Mouse (Mus musculus): ENCODE results near the gene Olfr592.
"Not testable (repeated sequence)": the region's sequence is repeated elsewhere in the genome, so short reads cannot be mapped to it uniquely, and the experiment has no call there.

Gene Olfr592

GRCm38 (mm10) chr7:103184503-103184902, at the start of gene Olfr592:
Gene Olfr592 (plus strand): TSS chr7:103184803.
- DNase-seq (ENCODE audit: low spot score in 2 of 2): not testable (repeated sequence)

GRCm38 (mm10) chr7:103140579-103140978, 44.0 kb upstream of the Olfr592 start, which contains the start of gene Olfr588-ps1:
Gene Olfr588-ps1 (plus strand): TSS chr7:103140879.
- no peak for DNase-seq (ENCODE audit: low spot score in 2 of 2)

- no peak for DNase-seq (ENCODE audit: low spot score in 2 of 2)
Measured at GRCm38 (mm10) chr7:103156256-103156655, 28.3 kb upstream of the Olfr592 start, which contains the start of gene Olfr589. Gene Olfr589 (minus strand): TSS chr7:103156356.

- no peak for DNase-seq (ENCODE audit: low spot score in 2 of 2)
Measured at GRCm38 (mm10) chr7:103169697-103170096, 14.9 kb upstream of the Olfr592 start.

- no peak for DNase-seq (ENCODE audit: low spot score in 2 of 2)
Measured at GRCm38 (mm10) chr7:103178240-103178639, 6.4 kb upstream of the Olfr592 start, which contains the start of gene Olfr591. Gene Olfr591 (minus strand): TSS chr7:103178340.

- DNase-seq (ENCODE audit: low spot score in 2 of 2): no peak
Measured at GRCm38 (mm10) chr7:103211562-103211961, 27.0 kb downstream of the Olfr592 start, which contains the start of gene Olfr593. Gene Olfr593 (plus strand): TSS chr7:103211862.

- DNase-seq (ENCODE audit: low spot score in 2 of 2): not testable (repeated sequence)
Measured at GRCm38 (mm10) chr7:103212050-103212449, 27.4 kb downstream of the Olfr592 start.

GRCm38 (mm10) chr7:103216696-103217095, 32.1 kb downstream of the Olfr592 start, which contains the start of gene Olfr594:
Gene Olfr594 (plus strand): TSS chr7:103216996.
- no peak for DNase-seq (ENCODE audit: low spot score in 2 of 2)

Measured in left cerebral cortex, adult 9 months (tissue).